Mouse (Mus musculus): ENCODE measurements around the gene Meis1.

DNA sequence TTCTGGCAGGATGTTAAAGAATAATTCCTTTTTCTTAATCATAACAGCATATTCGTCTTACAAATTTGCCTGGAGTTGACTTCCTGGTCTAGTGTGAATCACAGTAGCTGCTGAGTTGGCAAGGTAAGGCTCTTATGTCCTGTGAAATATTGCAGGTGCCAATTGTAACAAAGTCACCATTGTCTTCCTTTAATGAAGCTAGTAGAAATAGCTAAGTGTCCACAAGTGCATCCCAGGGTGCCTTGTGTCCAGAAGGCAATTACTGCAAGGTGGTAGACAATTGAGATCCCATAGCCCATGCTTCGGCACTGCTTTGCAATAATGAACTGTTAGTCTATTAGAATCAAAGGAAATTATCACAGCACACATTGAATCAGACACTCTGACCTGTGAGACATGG, 151.1 kb downstream of the Meis1 start:
- TF ChIP-seq CTCF (IDR thresholded peaks at IDR 0.05; ENCODE audit: low read depth, low read length) = no peak
- no peak for TF ChIP-seq EP300 (IDR thresholded peaks at IDR 0.05; ENCODE audit: insufficient read depth, low read depth, low read length)
- TF ChIP-seq POLR2A (IDR thresholded peaks at IDR 0.05; ENCODE audit: insufficient read depth, low read length) = no peak
